Mouse (Mus musculus) spleen, adult 2 months (tissue): ENCODE data around the gene Ifna6.

Experiments used
- CTCF ChIP-seq: fragments of 200-500 bp; IDR thresholded peaks from 2 replicates; pipeline ENCODE4 v1.5.1; 2011; ENCODE audit warnings: mild to moderate bottlenecking, inconsistent platforms; ENCODE audit not compliant: insufficient read depth, insufficient read length, insufficient replicate concordance; ENCODE audit errors: extremely low read depth
- POLR2A ChIP-seq: fragments of 200-500 bp; IDR thresholded peaks from 2 replicates; pipeline ENCODE4 v1.6.1; 2011; ENCODE audit warnings: low read depth, low read length, inconsistent platforms

GRCm38 (mm10) chr4:88830523-88830922 lies 3.3 kb downstream of the Ifna6 start:
- TF ChIP-seq POLR2A (no peak), CTCF (no peak)
